In genomic region chr10:112893622-112894252, GRCm38 (mm10) we compare ENCODE assay signal across 26 mouse cellular contexts.
"Had no signal": no experiment of that assay in that cellular context is flagged by ENCODE, and none has a peak within 500 bp of the region (broad histone marks: within the 10 kb centered on the region; RNA-seq: fewer than 3 reads in every experiment).

No protein-coding gene starts in this region.

- H3K9ac ChIP-seq: intestine, embryonic 15.5 days; kidney, embryonic 15.5 days; limb, embryonic 12.5 days; limb, embryonic 15.5 days; liver, embryonic 14.5 days; liver, postnatal 0 days; neural tube, embryonic 12.5 days; neural tube, embryonic 15.5 days had no signal

- DNase-seq: kidney, adult 11 months; kidney, adult 8-10 months; kidney, postnatal 10 days; kidney, postnatal 36 days; layer of hippocampus, postnatal 36 days; left cerebral cortex, postnatal 4 days; liver, postnatal 0 days; midbrain, embryonic 14.5 days; right cerebral cortex, adult 18-20 months; right cerebral cortex, postnatal 14 days; right cerebral cortex, postnatal 4 days; thymus, adult 2 months; thymus, postnatal 14 days; thymus, postnatal 4 days had no signal

- H3K36me3 ChIP-seq: intestine, embryonic 15.5 days; kidney, embryonic 15.5 days; limb, embryonic 12.5 days; limb, embryonic 15.5 days; neural tube, embryonic 12.5 days; neural tube, embryonic 15.5 days had no signal

- H3K27me3 ChIP-seq: intestine, embryonic 15.5 days; kidney, embryonic 15.5 days; limb, embryonic 12.5 days; limb, embryonic 15.5 days; megakaryocyte, embryonic 14.5 days; neural tube, embryonic 12.5 days; neural tube, embryonic 15.5 days had no signal

- ATAC-seq: intestine, embryonic 15.5 days; liver, postnatal 0 days had no signal

- H3K9me3 ChIP-seq: intestine, embryonic 15.5 days; kidney, embryonic 15.5 days; limb, embryonic 12.5 days; limb, embryonic 15.5 days; neural tube, embryonic 12.5 days; neural tube, embryonic 15.5 days had no signal

- H3K27ac ChIP-seq: intestine, embryonic 15.5 days; kidney, embryonic 15.5 days; left cerebral cortex, adult 2 months; limb, embryonic 12.5 days; limb, embryonic 15.5 days; liver, embryonic 14.5 days; neural tube, embryonic 12.5 days; neural tube, embryonic 15.5 days; stomach, postnatal 0 days had no signal

- H3K4me2 ChIP-seq: intestine, embryonic 15.5 days; kidney, embryonic 15.5 days; limb, embryonic 12.5 days; limb, embryonic 15.5 days; liver, embryonic 11.5 days; midbrain, embryonic 11.5 days; neural tube, embryonic 12.5 days; neural tube, embryonic 15.5 days had no signal

- H3K4me1 ChIP-seq: intestine, embryonic 15.5 days; kidney, embryonic 15.5 days; limb, embryonic 12.5 days; limb, embryonic 15.5 days; neural tube, embryonic 12.5 days had no signal

- H3K4me3 ChIP-seq: intestine, embryonic 15.5 days; kidney, embryonic 15.5 days; left cerebral cortex, adult 2 months; limb, embryonic 12.5 days; limb, embryonic 15.5 days; megakaryocyte, embryonic 14.5 days; neural tube, embryonic 12.5 days; neural tube, embryonic 15.5 days had no signal
